Mouse (Mus musculus): ENCODE data around the gene Cxxc4.

The Cxxc4 gene

DNA sequence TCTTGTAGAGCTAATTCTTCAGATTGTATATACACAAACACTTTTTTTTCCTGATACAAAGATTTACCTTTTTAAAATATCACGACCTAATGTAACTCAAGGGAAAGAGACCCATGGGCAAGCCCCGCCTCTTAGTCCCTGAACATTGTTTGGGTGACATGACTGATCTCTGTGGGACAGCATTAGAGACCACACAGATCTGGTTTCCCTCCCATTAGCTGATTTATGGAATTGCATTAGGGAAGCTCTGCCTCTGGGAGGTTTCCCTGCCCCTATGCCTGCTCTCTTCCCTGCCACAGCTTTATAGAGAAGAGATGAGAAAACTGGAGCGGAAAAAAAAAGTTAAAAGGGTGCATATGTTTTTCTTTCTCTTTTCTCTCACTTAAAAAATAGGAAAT, 7.6 kb downstream of the Cxxc4 start:
- DNase-seq (ENCODE audit: low spot score), result no peak

DNA sequence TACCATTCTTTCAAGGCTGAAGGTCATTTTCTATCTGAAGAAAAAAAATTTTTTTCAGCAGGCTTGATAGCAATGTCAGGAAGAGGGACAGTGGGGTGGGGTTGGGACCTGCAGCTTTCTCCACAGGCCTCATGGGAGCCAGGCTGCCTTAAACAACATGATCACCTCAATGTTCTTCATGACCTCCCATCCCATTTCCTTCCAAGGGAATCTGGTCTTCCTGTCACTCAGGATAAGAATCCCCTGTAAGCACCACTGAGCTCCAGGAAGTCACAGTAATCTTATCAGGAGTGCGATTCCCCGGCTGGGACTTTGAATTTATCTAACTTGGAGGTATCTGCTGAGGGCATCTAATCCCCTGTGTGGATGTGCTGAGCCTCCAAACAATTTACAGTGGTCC, 17.9 kb downstream of the Cxxc4 start:
- DNase-seq (ENCODE audit: low spot score), result no peak

DNA sequence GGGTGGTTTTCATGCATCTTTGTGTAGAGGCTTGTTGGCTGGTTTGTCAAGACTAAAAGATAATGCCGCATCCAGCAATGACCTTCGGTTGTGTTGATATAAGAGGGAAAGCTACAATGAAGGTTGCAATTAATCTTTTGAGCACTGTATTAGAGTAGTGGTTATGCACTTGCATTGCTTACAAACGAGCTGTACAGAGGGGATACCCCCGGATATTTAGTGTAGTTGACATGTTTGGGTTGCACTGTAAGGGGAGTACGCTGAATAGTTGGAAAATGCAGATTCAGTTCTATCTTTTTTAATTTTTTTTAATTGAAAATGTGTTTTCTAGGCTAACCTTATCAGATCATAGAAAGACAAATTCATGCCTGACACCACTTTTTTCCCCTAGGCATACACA, 22.4 kb downstream of the Cxxc4 start:
- DNase-seq (ENCODE audit: low spot score), result no peak

DNA sequence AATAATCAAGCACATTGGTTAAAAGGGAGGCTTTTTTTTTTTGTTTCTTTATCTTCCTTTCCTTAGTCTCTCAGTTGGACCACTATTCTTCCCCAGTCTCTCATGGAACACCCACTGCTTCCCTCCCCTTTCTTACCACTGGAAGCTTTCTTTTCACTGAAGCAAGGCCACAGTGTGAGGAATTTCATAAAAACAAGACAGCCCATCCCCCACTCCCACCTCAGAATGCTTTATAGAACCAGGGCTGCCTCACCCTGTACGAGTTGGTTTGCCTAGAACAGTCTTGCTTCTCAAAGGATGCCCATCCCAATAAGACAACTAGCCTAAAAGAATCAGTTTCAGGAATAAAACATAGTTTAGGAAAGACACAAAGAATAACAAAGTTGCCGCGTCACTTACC, 23.0 kb downstream of the Cxxc4 start:
- DNase-seq (ENCODE audit: low spot score), result peak; percentile 4

DNA sequence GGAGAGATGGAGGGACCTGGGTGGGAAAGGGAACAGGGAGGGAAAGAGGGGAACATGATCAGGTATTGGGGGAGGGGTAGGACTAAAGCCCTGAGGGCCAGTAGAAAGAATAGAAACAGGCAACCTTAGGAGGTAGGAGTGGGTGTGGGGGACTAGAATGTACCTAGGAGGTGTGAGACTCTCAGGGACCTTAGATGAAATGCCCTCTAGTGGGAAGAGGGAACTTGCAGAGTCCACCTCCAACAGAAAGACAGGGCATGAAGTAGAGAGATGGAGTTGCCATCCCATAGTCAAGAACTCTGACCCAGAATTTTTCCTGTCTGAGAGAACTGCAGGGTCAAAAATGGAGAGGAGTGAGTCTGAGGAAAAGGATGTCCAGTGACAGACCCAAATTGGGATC, 43.4 kb downstream of the Cxxc4 start:
- DNase-seq (ENCODE audit: low spot score), result no peak

DNA sequence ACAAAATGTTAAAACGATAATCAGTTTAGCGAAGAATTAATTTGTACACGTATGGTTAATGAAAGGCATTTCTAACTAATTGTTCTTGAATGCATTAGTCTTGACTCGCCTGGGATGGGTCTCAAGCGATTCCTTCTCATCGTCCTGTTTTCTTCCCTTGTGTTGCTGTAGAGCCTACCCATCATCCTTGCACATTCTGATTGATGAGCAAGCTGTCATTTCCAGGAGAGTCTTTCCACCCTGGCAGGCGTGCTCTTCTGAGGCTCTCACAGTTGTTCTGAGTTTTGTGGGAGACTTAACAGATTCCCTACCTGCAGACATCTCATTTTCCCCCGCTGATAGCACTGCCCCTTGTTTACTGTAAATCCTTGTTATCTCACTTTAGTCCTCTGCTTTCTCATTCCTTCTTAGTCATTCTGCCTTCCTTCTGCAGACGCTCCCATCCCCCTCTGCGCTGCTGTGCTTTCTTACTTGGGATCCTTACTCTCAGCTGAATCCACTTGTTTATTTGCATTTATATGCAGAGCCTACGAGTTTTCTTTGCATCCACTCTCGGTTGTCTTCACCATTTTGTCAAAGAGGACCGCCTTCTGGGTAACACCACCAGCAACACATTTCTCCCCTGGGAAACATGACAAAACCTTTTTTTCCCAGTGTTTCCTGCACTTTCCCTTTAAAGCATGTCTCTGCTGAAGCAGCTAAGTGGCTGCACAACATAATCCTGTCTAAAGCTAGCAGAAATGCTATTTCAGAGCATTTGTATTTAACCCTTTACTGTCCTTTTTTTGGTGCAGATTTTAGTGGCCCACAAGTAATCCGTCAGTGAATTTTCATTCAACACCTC, 45.5 kb downstream of the Cxxc4 start:
- DNase-seq (ENCODE audit: low spot score), result no peak

DNA sequence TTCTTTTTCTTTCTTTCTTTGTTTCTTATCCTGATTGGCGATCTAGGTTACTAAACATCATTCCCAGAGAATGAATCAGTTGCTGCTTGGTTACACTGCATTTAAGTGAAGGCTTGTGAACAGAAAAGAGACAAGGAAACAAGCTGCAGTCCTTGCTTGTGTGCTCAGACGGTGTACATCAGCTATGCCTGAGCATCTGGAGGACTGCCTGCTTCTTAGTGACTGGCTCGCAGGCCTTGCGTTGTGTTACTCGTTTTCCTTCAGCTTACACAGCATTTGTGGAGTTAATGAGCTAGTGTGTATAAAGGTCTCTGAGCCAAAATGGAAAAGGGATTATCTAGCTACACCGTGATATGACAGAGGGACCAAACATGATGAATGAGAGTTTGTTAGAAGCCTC, 58.9 kb downstream of the Cxxc4 start:
- DNase-seq (ENCODE audit: low spot score), result no peak

DNA sequence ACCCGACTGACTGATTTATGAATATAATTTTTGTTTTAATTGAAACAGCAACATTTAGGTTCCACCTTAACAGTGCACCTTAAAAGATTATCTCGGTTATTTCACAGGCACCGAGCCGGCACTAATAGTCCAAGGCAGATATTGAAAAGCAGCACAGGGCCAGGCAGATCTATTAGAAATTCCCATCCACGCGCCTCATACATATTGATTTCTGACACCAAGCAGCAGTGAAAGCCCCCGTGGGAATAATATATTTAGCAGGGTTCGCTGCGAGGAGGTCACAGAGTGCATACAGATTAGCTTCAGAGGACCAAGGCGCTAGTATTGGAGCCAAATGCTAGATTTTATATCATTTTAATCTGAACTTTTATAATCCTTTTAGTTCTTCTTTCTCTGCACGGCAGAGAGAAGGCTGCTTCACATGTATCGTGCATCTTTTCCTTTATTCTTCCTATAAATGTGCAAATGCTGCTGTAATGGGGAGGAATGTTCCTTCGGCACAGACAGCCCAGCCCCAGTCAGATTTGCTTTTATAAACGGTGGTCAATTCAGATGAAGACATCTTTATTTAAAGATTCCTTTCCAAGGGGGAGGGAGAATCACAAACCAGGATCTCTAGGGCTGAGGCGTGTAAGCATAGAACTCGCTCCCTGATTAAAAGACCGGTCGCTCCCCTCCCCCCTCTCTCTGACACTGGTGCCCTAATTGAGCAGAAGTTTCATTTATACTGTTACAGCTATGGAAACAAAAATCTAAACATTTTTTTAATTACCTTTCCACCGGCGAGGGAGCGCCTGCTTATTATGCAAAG, 66.6 kb downstream of the Cxxc4 start:
- DNase-seq (ENCODE audit: low spot score), result no peak

DNA sequence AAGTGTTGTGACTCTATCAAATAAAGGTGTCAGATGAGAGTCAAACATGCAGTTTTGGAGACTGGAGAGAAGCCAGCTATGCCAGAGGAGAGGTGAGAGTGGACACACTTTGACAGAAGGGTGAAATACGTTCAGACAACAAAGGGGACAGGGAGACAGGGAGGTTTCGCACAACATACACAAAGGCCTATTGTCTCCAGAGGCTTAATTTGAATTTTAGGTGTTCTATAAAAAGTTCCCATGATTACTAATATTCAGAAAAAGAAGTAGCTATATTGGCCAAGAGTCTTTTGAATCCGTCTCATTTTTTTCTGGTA, 67.2 kb downstream of the Cxxc4 start:
- no peak for DNase-seq (ENCODE audit: low spot score)

DNA sequence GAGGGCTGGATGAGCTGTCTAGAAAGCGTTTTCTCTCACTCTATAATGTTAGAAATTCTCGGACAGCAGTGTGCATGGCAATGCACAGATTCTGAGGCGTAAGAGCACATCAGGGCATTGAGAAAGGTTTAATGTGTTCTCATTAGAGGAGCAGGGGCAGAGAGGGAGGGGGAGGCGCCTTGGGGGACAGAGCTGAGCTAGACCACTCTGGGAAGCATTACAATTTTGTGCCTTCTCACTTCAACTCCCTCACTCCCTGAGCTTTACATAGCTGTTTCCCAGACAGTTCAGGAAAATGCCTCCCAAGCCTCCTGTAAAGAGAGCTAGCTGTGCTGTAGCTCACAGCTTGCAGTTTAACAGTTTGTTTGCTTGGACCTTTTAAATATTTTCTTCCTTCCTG, 70.2 kb downstream of the Cxxc4 start:
- DNase-seq (ENCODE audit: low spot score), result no peak

DNA sequence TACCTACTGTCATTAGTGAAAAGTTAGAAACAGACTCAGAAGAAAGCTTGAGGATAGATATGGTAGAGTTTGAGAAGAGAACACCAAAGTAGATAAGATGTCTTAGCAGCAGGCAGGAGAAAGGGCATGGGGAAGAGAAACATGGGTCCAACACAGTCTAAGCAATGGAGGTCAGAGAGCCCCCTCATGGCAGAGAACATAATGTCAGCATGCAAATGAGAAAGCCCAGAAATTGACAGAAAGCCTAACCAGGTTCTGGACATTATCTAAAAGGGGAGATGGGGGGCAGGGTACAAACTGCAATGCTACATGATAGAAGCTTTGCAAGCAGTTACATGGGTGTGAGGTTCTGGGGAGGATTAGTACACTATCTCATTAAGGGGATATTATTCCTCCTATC, 71.5 kb downstream of the Cxxc4 start:
- no peak for DNase-seq (ENCODE audit: low spot score)

Data from testis, postnatal 14 days (tissue).